In the genomic region with DNA sequence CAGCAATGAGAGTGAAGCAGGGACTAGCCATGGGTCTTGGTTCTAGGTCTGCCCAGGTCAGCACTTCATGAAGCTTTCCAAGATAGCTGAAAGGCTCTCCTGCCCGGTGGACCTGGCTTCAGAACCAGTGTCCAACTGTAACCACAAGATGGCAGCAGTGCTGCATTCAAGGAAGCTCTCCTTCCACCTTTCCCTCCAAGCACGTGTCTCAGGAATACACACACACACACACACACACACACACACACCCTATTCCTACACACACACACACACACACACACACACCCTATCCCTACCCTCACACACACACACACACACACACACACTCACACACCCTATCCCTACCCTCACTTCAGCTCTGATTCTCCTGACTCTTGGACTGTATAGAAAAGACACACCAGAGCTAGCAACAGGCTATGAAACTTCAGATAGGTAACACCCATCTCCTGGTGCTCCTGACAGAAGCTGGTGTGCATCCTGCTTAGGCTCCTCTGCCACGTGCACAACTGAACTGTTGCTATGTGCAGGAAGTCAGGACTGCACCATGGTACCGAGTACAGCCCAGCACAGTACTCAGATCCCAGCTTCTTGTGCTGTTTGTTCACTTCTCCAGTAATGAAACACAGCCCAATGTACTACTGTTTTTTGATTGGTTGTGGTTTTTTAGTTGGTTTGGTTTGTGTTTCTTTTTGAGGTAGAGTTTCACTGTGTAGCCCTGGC, we compare ENCODE assay signal across 8 mouse cellular contexts. TPM values are rescaled to one million over a fixed set of nuclear protein-coding genes. Genes with fewer than 3 reads are reported as not detected.
A peak's percentile ranks its signal among the peaks of the same experiment; 100 is the strongest.
DNase-seq lines count a peak whose midpoint lies in the region; ATAC-seq lines count a peak whose summit lies in the region.

No protein-coding gene starts in this region.

- H3K4me2 ChIP-seq in intestine, embryonic 14.5 days (ENCODE audit: low read length): no peak overlapping the region

- H3K27ac ChIP-seq in intestine, embryonic 14.5 days (ENCODE audit: low read depth): no peak overlapping the region

- H3K4me1 ChIP-seq in intestine, embryonic 14.5 days (replicated peaks; ENCODE audit: control insufficient read depth, insufficient read depth, low read length): no peaks in the 10 kb centered on the region

- no peak overlapping the region for H3K4me3 ChIP-seq in intestine, embryonic 14.5 days (ENCODE audit: low read depth, low read length)

- peak; percentile 71 for ATAC-seq in intestine, embryonic 14.5 days (replicated peaks; ENCODE audit: low FRiP score, low TSS enrichment, low read depth)
- peak; percentile 87 for ATAC-seq in megakaryocyte-erythroid progenitor cell, adult 5-6 weeks (replicated peaks; ENCODE audit: low FRiP score, low TSS enrichment, poor library complexity, severe bottlenecking)

- H3K9ac ChIP-seq in intestine, embryonic 14.5 days (ENCODE audit: low read length): no peak overlapping the region

- intact Hi-C loops in left cerebral cortex, postnatal 10 days (cut with DNase I): loop anchor here (1.0 to 5.0 kb wide), 4 partner anchors 37 to 201 kb away; a partner anchor contains a TSS

- H3K27me3 ChIP-seq in intestine, embryonic 14.5 days (replicated peaks; ENCODE audit: control insufficient read depth, insufficient read depth, low read length): no peaks in the 10 kb centered on the region

- 20% methylated on average over 4 of the region's 4 CpGs for WGBS in intestine, embryonic 14.5 days

- H3K36me3 ChIP-seq in intestine, embryonic 14.5 days (ENCODE audit: control insufficient read depth, insufficient read depth, low read length): no peaks in the 10 kb centered on the region; the same call in 1 of the 2 replicates

- peak; percentile 92 for DNase-seq in adipocyte (ENCODE audit: low spot score)
- DNase-seq in embryo, embryonic 10 days (ENCODE audit: low spot score): peak; percentile 93
- DNase-seq in gastrocnemius, postnatal 25 days: peak; percentile 61
- peak; percentile 88 for DNase-seq in intestine, embryonic 14.5 days (ENCODE audit: low spot score)
- peak; percentile 70 to 84 for DNase-seq in left cerebral cortex, postnatal 10 days (ENCODE audit: extremely low spot score in 1 of 2, low spot score in 2 of 2)
- peak; percentile 74 for DNase-seq in right cerebral cortex, postnatal 25 days
- peak; percentile 75 to 79 for DNase-seq in urinary bladder, postnatal 36 days (ENCODE audit: low spot score in 2 of 2)

- H3K9me3 ChIP-seq in intestine, embryonic 14.5 days (ENCODE audit: control insufficient read depth, low read length): no peaks in the 10 kb centered on the region

RNA-seq across cellular contexts. Expression of a gene that starts 21.6 kb away (rescaled TPM):
- total RNA-seq in gastrocnemius, postnatal 25 days (2021): 1 to 10 TPM; 4.0 to 7.4 TPM
- 8.8 and 10.1 TPM in 2 replicates for polyA plus RNA-seq in intestine, embryonic 14.5 days (2014; fragmentation: Nextera tagmentation; extraction: Ambion mirVana)
- 1 to 10 TPM; 4.6 to 4.7 TPM for total RNA-seq in left cerebral cortex, postnatal 10 days (2021)
- 1.8 TPM in 1 of 2 replicates, not detected in the other for total RNA-seq in megakaryocyte-erythroid progenitor cell, adult 5-6 weeks (2014; fragmentation: Nextera tagmentation)
- 1.1 TPM in 1 of 2 replicates, not detected in the other for total RNA-seq in megakaryocyte-erythroid progenitor cell, adult 5-6 weeks (2017)

RNA-seq across cellular contexts. Expression of a gene that starts 37.6 kb away (rescaled TPM):
- 1 to 10 TPM; 1.2 to 2.2 TPM for total RNA-seq in gastrocnemius, postnatal 25 days (2021)
- 153 and 168 TPM in 2 replicates for polyA plus RNA-seq in intestine, embryonic 14.5 days (2014; fragmentation: Nextera tagmentation; extraction: Ambion mirVana)
- total RNA-seq in left cerebral cortex, postnatal 10 days (2021): 10 to 100 TPM in 1 of 2 experiments, 1 to 10 TPM in 1; 9.3 to 10.4 TPM
- 192 and 220 TPM in 2 replicates for total RNA-seq in megakaryocyte-erythroid progenitor cell, adult 5-6 weeks (2014; fragmentation: Nextera tagmentation)
- total RNA-seq in megakaryocyte-erythroid progenitor cell, adult 5-6 weeks (2017): 224 and 361 TPM in 2 replicates

RNA-seq across cellular contexts. Expression of a gene that starts 38.3 kb away (rescaled TPM):
- total RNA-seq in gastrocnemius, postnatal 25 days (2021): 10 to 100 TPM; 38.6 to 47.8 TPM
- 25.2 and 27.2 TPM in 2 replicates for polyA plus RNA-seq in intestine, embryonic 14.5 days (2014; fragmentation: Nextera tagmentation; extraction: Ambion mirVana)
- total RNA-seq in left cerebral cortex, postnatal 10 days (2021): 10 to 100 TPM; 34.4 to 42.1 TPM
- total RNA-seq in megakaryocyte-erythroid progenitor cell, adult 5-6 weeks (2014; fragmentation: Nextera tagmentation): 14.1 and 22.2 TPM in 2 replicates
- 8.5 and 17.3 TPM in 2 replicates for total RNA-seq in megakaryocyte-erythroid progenitor cell, adult 5-6 weeks (2017)

Comparison
In these comparisons a context has a peak if more than half of its experiments do, and no peak if none do; other contexts are left out.
1. RNA of a gene that starts 37.6 kb away (total RNA-seq): 192 to 361 TPM in megakaryocyte-erythroid progenitor cell, adult 5-6 weeks; 9.3 to 10.4 TPM in left cerebral cortex, postnatal 10 days and 1.2 to 2.2 TPM in gastrocnemius, postnatal 25 days; every median in the first group is over 10 times any median in the second.
2. Peak in every context shown above with its lines, with median percentiles within 50 percentile points of each other: DNase-seq.